Mouse (Mus musculus): ENCODE results near the gene Mxi1.
A peak's percentile ranks its signal among the peaks of the same experiment; 100 is the strongest.

The Mxi1 gene

DNA sequence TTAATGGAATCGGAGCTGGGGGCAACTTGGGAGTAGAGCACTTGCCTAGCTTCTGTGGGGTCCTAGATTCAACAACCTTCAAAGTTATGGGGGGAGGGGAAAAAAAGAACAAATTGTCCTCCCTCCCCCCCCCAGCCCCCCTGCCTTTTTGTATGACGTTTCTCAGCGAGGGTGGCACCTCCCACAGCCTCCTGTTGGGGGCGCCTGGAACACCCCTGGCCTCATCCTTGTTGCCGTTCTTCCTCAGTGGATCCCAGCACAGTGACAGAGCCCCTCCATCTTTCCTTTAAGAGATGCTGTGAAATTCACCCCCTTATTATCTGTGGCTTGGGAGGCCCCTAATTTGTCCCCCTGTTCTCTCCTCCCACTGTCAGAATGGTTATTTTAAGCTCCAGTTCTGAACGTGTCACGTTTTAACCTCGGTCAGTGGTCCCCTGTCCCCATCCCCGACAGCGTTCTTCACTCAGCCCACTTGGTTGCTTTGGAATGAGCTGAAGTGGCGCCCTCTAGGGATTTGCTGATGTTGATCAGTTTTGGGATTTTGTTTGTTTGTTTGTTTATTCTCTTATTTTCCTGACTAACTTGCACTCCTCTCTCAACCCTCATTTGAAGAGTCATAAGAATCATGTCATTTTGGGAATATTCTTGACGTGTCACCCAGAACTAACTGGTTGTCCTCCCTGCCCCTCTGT, 92.6 kb downstream of the Mxi1 start:
- DNase-seq, result no peak

GRCm38 (mm10) chr19:53404219-53404836, 94.0 kb downstream of the Mxi1 start:
- DNase-seq, result no peak

- DNase-seq, result no peak
Observed at GRCm38 (mm10) chr19:53404837-53405356, 94.6 kb downstream of the Mxi1 start.

DNA sequence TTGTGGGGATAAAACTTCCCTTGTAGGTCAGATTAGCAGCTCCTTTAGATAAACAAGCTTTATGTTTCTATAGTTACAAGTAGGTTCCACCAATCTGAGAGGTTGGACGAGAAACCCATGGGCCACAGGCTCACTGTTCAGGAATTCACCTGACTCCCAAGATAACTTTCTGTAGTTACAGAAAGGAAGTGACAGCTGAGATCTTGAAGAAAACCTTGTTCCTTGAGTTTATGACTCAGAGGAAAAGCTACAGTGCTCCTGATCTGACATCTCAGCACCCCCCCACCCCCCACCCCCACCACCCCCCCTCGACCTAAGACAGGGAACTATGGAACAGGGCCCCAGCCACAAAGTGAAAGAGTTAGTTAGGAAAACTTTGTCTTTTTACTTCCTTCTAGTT, 95.5 kb downstream of the Mxi1 start:
- no peak for DNase-seq

DNA sequence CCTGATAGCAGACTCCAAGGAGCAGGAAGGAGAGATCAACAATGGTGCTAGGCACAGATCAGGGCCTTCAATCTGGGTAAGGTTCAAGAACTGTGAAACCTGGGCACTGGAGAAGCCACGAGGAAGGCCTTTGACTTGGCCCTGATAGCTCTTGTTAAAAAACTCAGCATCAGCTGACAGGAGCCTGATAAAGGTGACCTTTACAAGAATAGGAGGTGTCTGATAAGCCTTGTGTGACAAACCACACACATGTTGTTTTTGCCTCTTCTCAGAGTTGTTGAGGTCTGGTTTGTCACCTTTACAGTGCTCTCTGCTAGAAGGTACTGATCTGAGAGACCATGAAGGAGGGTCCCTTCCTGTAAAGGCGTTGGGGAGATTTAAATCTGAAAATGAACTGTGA, 97.0 kb downstream of the Mxi1 start:
- no peak for DNase-seq

GRCm38 (mm10) chr19:53408398-53408797, 98.1 kb downstream of the Mxi1 start:
- DNase-seq, result no peak

- DNase-seq, result no peak
Observed at GRCm38 (mm10) chr19:53409663-53410307, 99.5 kb downstream of the Mxi1 start.

GRCm38 (mm10) chr19:53412149-53412848, 102.0 kb downstream of the Mxi1 start:
- no peak for DNase-seq

DNA sequence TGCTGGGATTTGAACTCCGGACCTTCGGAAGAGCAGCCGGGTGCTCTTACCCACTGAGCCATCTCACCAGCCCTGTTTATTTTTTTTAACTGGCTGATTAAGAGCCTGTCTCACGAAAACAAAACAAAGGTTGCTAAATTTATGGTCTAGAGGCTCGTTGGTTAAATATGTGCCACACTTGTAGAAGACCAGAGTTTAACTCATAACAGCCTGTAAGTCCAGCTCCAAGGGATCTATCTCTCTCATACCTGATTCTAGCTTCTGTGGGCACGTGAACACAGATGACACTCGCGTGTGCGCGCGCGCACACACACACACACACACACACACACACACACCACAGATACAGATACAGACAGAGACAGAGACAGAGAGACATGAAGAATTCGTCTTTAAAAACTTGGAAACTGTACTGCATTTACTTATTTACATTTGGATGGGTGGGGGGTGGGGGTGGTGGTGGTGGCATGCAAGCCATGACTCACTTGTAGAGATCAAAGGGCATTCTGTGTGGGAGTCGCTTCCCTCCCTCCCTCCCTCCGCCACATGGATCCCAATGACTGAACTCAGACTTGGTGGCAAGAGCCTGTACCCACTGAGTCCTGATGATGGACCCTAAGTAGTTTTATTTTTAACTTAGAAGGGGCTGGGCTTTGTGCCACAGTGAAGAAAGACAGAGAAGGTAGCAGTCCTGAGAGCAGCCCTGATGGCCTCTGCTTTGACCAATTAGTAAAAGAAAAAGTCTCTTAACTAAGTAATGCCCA, 103.5 kb downstream of the Mxi1 start:
- no peak for DNase-seq

GRCm38 (mm10) chr19:53414650-53415049, 104.3 kb downstream of the Mxi1 start:
- DNase-seq, result no peak

GRCm38 (mm10) chr19:53415198-53415597, 104.9 kb downstream of the Mxi1 start:
- no peak for DNase-seq

DNA sequence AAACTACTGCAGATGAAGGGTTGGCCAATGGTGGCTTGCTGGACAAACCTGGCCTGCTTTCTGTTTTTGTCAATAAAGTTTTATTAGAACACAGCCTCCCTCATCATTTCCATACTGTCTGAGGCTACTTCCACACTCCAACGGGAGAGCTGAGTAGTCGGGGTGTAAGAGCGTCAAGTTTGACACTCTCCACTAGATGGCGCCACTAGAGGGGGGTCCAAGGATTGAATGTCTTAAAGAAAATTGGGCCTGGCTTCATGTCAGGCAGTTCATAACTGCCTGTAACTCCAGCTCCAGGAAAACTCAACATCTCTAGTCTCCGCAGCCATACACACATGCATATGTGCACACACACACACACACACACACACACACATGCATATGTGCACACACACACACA, 109.5 kb downstream of the Mxi1 start:
- DNase-seq, result peak; percentile 57 to 62

DNA sequence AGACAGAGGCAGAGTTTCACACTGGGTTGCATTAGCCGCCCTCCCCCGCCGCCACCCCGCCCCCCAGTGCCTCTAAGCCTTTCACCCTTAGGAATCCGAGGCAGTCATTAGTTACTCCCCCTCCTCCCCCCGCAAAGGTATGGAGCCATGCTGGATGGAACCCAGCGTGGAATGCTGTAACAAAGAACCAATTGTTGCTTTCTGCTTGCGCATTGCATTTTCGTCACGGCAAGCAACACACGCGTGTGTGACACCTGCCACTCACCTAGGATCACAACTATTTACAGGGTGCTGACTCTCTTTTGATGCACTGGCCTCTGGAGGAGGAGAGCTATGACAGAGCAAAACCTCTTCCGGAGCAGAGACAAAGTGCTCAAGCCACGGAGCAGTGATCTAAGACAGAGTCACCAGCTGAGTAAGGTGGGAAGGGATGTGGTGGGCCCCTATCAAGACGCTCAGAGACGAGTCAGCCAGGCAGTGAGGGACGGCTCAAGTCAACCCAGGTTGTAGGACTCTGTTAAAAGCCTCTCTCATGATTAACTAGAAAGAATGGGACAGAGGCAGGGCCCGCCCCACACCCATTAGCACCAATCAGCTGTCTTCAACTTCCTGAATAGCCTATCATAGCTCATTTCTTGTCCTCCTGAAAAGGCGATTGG, 110.7 kb downstream of the Mxi1 start:
- DNase-seq, result peak; percentile 80 to 81

DNA sequence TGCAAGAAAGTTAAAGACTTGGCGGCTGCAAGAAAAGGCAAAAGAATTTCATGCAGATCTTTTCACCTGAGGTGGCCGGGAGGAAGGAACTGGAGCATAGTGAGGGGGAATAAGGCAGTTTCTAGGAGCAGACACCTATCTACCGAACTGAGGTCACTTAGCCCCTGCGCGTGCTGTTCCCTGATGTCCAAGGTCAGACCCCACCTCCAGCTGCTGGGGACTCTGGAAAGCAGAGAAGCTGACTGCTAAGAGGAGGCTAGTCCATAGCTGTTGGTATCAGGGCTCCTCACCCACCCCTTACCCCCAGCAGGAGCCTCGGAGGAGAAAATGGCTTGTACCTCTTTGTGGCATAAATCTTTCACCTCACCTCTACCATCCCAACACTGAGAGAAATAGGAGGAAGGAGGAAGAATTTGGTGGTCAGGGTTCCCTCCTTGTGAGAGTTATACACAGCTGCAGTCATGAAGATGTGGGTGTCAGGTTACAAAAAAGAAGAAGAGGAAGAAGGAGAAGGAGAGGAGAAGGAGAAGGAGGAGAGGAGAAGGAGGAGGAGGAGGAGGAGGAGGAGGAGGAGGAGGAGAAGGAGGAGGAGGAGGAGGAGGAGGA, 111.4 kb downstream of the Mxi1 start:
- DNase-seq, result no peak

- DNase-seq, result no peak
Observed at GRCm38 (mm10) chr19:53422358-53423308, 112.3 kb downstream of the Mxi1 start.

GRCm38 (mm10) chr19:53423341-53423753, 113.0 kb downstream of the Mxi1 start:
- peak; percentile 37 to 41 for DNase-seq

DNA sequence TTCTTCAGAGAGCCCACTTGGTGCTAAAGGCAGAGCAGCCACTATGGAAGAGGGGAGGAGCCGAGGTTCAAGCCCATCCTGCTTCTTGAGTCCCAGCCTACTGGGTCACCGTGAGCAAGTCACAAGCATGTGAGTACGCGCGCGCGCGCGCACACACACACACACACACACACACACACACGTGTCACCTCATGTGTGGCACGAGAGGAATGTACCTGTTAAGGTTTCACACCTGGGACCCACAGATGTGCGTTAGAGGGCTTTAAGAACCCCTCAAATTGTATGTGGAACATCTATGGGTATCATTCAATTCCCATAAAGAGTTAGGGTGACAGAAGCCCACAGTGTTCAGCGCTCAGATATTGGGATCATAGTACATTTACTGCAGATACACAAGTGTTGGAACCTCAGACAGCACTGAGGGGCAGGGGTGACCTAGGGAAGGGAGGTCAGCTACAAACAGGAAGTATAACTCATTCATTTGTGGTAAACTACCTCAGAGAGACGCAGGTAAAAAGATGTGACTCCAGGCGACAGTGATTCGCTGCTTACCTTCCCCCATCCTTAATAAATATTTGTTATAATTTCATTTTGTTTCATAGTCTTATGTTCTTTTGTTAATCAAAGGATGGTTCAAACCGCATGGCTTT, 113.6 kb downstream of the Mxi1 start:
- DNase-seq, result no peak

DNA sequence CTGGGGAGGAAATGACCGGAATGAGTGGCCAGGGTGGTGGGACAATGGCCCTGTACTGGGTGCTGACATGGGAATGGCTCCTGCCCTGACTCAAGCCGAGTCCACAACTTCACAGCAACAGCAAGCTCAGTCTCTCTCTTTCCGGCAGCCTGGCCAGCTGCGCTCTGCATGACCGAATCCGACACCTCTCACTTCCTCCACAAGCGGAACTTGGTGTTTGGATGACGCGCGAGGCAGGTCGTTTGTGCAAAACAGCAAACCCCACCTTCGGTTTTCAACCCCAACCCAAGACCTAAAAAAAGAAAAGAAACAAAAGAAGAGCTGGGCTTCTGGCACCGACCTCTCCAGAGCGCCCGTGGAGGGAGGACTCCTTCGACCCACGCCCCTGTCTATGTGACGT, 114.3 kb downstream of the Mxi1 start:
- peak; percentile 74 to 76 for DNase-seq

Data from lung, adult 18-20 months (tissue).